Mouse (Mus musculus): ENCODE measurements around the gene Trim9.

Trim9 gene

GRCm38 (mm10) chr12:70325826-70326225 is 21.6 kb downstream of the Trim9 start:
- DNase-seq (ENCODE audit: low spot score in 2 of 2) = no peak

GRCm38 (mm10) chr12:70322790-70323189 is 24.6 kb downstream of the Trim9 start:
- DNase-seq (ENCODE audit: low spot score in 2 of 2) = no peak

GRCm38 (mm10) chr12:70316147-70316546 is 31.3 kb downstream of the Trim9 start:
- no peak for DNase-seq (ENCODE audit: low spot score in 2 of 2)

GRCm38 (mm10) chr12:70307881-70308280 is 39.5 kb downstream of the Trim9 start:
- no peak for DNase-seq (ENCODE audit: low spot score in 2 of 2)

- DNase-seq (ENCODE audit: low spot score in 2 of 2) = no peak
These were observed 40.4 kb downstream of the Trim9 start for GRCm38 (mm10) chr12:70307062-70307461.

- DNase-seq (ENCODE audit: low spot score in 2 of 2) = no peak
These were observed 43.4 kb downstream of the Trim9 start for GRCm38 (mm10) chr12:70304014-70304413.

- DNase-seq (ENCODE audit: low spot score in 2 of 2) = no peak
These were observed 43.9 kb downstream of the Trim9 start for GRCm38 (mm10) chr12:70303525-70303924.

GRCm38 (mm10) chr12:70302022-70302720 is 45.2 kb downstream of the Trim9 start:
- no peak for DNase-seq (ENCODE audit: low spot score in 2 of 2)

GRCm38 (mm10) chr12:70293927-70294684 is 53.3 kb downstream of the Trim9 start:
- no peak for DNase-seq (ENCODE audit: low spot score in 2 of 2)

- no peak for DNase-seq (ENCODE audit: low spot score in 2 of 2)
These were observed 54.1 kb downstream of the Trim9 start for GRCm38 (mm10) chr12:70293165-70293926.

GRCm38 (mm10) chr12:70285521-70285920 is 61.9 kb downstream of the Trim9 start:
- DNase-seq (ENCODE audit: low spot score in 2 of 2) = no peak

GRCm38 (mm10) chr12:70284979-70285378 is 62.4 kb downstream of the Trim9 start:
- DNase-seq (ENCODE audit: low spot score in 2 of 2) = no peak

GRCm38 (mm10) chr12:70283116-70283731 is 64.2 kb downstream of the Trim9 start:
- DNase-seq (ENCODE audit: low spot score in 2 of 2) = no peak

- DNase-seq (ENCODE audit: low spot score in 2 of 2) = no peak
These were observed 66.5 kb downstream of the Trim9 start for GRCm38 (mm10) chr12:70280930-70281329.

- no peak for DNase-seq (ENCODE audit: low spot score in 2 of 2)
These were observed 67.0 kb downstream of the Trim9 start for GRCm38 (mm10) chr12:70280381-70280780.

GRCm38 (mm10) chr12:70277071-70277939 is 70.1 kb downstream of the Trim9 start:
- DNase-seq (ENCODE audit: low spot score in 2 of 2) = no peak

- DNase-seq (ENCODE audit: low spot score in 2 of 2) = no peak
These were observed 77.7 kb downstream of the Trim9 start for GRCm38 (mm10) chr12:70269724-70270123.

GRCm38 (mm10) chr12:70267314-70267713 is 80.1 kb downstream of the Trim9 start:
- no peak for DNase-seq (ENCODE audit: low spot score in 2 of 2)

GRCm38 (mm10) chr12:70266494-70266931 is 80.9 kb downstream of the Trim9 start:
- peak in 1 of 2 experiments; percentile 17 for DNase-seq (ENCODE audit: low spot score in 2 of 2)

- no peak for DNase-seq (ENCODE audit: low spot score in 2 of 2)
These were observed 83.7 kb downstream of the Trim9 start for GRCm38 (mm10) chr12:70263721-70264120.
